Mouse (Mus musculus): ENCODE measurements around the gene C730034F03Rik.
A peak's percentile ranks its signal among the peaks of the same experiment; 100 is the strongest.

The C730034F03Rik gene

GRCm38 (mm10) chr15:89432946-89433345 is 3.6 kb downstream of the C730034F03Rik start:
- peak; percentile 60 for DNase-seq

GRCm38 (mm10) chr15:89434136-89434535 is 4.7 kb downstream of the C730034F03Rik start:
- DNase-seq, result no peak

GRCm38 (mm10) chr15:89435878-89436277 is 6.5 kb downstream of the C730034F03Rik start:
- DNase-seq, result peak; percentile 7

GRCm38 (mm10) chr15:89442486-89443070 is 13.2 kb downstream of the C730034F03Rik start:
- DNase-seq, result peak; percentile 32

- DNase-seq, result no peak
Observed at GRCm38 (mm10) chr15:89452906-89453864, 23.8 kb downstream of the C730034F03Rik start.

- DNase-seq, result peak; percentile 84
Observed at GRCm38 (mm10) chr15:89453865-89454478, 24.6 kb downstream of the C730034F03Rik start, which contains the start of gene Mapk8ip2. Gene Mapk8ip2 (plus strand): TSS chr15:89453913.

GRCm38 (mm10) chr15:89454857-89455256 is 25.5 kb downstream of the C730034F03Rik start:
- peak; percentile 55 for DNase-seq

- no peak for DNase-seq
Observed at GRCm38 (mm10) chr15:89455642-89456041, 26.3 kb downstream of the C730034F03Rik start.

GRCm38 (mm10) chr15:89458942-89459341 is 29.6 kb downstream of the C730034F03Rik start:
- DNase-seq, result peak; percentile 24

- DNase-seq, result peak; percentile 63
Observed at GRCm38 (mm10) chr15:89459821-89460220, 30.4 kb downstream of the C730034F03Rik start.

- DNase-seq, result peak; percentile 75
Observed at GRCm38 (mm10) chr15:89460298-89460697, 30.9 kb downstream of the C730034F03Rik start.

GRCm38 (mm10) chr15:89461321-89461720 is 31.9 kb downstream of the C730034F03Rik start:
- DNase-seq, result peak; percentile 36

GRCm38 (mm10) chr15:89462176-89462575 is 32.8 kb downstream of the C730034F03Rik start:
- DNase-seq, result no peak

GRCm38 (mm10) chr15:89463334-89464235 is 34.2 kb downstream of the C730034F03Rik start:
- no peak for DNase-seq

- DNase-seq, result no peak
Observed at GRCm38 (mm10) chr15:89465052-89465451, 35.7 kb downstream of the C730034F03Rik start.

- no peak for DNase-seq
Observed at GRCm38 (mm10) chr15:89468577-89468976, 39.2 kb downstream of the C730034F03Rik start.

- DNase-seq, result no peak
Observed at GRCm38 (mm10) chr15:89471476-89471875, 42.1 kb downstream of the C730034F03Rik start.

GRCm38 (mm10) chr15:89473370-89473769 is 44.0 kb downstream of the C730034F03Rik start:
- peak; percentile 42 for DNase-seq

- peak; percentile 44 for DNase-seq
Observed at GRCm38 (mm10) chr15:89473921-89474320, 44.5 kb downstream of the C730034F03Rik start.

GRCm38 (mm10) chr15:89474596-89475292 is 45.4 kb downstream of the C730034F03Rik start:
- peak; percentile 75 for DNase-seq

- no peak for DNase-seq
Observed at GRCm38 (mm10) chr15:89475293-89475600, 45.9 kb downstream of the C730034F03Rik start.

All from cerebellum, adult 11-12 months (tissue).